Mouse (Mus musculus) heart, embryonic 16.5 days (tissue): ENCODE data around the gene Taok3. TPM values are rescaled to one million over a fixed set of nuclear protein-coding genes. Genes with fewer than 3 reads are reported as not detected.

Experiments used
- ATAC-seq: fragments of 200-750 bp; cut with Nextera tagmentation; replicated peaks from 2 replicates; pipeline ENCODE4 v1.8.0; 2017; ENCODE audit warnings: moderate number of reproducible peaks; ENCODE audit not compliant: insufficient read depth, low FRiP score; ENCODE audit errors: extremely low read depth
- H3K27ac ChIP-seq: fragments of 300-500 bp; sonication (generic); 2 replicates; pipeline ENCODE4 v1.5.1; 2014; ENCODE audit warnings: mild to moderate bottlenecking, low read length, control low read depth, moderate library complexity
- H3K27me3 ChIP-seq: fragments of 300-500 bp; sonication (generic); 2 replicates; pipeline ENCODE4 v1.6.1; 2014; ENCODE audit warnings: low read length, mixed read lengths; ENCODE audit not compliant: control insufficient read depth, insufficient read depth
- H3K36me3 ChIP-seq: fragments of 300-500 bp; sonication (generic); 2 replicates; pipeline ENCODE4 v1.6.1; 2014; ENCODE audit not compliant: control insufficient read depth, insufficient read depth
- H3K4me1 ChIP-seq: fragments of 300-500 bp; sonication (generic); 2 replicates; pipeline ENCODE4 v1.6.1; 2014; ENCODE audit warnings: low read length, mixed read lengths; ENCODE audit not compliant: control insufficient read depth, insufficient read depth
- H3K4me2 ChIP-seq: fragments of 300-500 bp; sonication (generic); 2 replicates; pipeline ENCODE4 v1.6.1; 2014; ENCODE audit warnings: low read depth, mild to moderate bottlenecking, control low read depth, low read length
- H3K4me3 ChIP-seq: fragments of 300-500 bp; sonication (generic); 2 replicates; pipeline ENCODE4 v1.5.1; 2014; ENCODE audit warnings: mild to moderate bottlenecking, control low read depth, low read length
- H3K9ac ChIP-seq: fragments of 300-500 bp; sonication (generic); 2 replicates; pipeline ENCODE4 v1.6.1; 2014; ENCODE audit warnings: low read length, control low read depth
- H3K9me3 ChIP-seq: fragments of 300-500 bp; sonication (generic); replicated peaks from 2 replicates; pipeline ENCODE4 v1.6.1; 2016; ENCODE audit warnings: low read length; ENCODE audit not compliant: control insufficient read depth
- WGBS: fragments of 180-500 bp; shearing (Covaris S2); extraction: QIAGEN DNeasy Blood & Tissue Kit; methylation state at CpG from one replicate; pipeline ENCODE4 v1.1.7; 2014; 5-methylcytosine and 5-hydroxymethylcytosine counted together
- polyA plus RNA-seq: library from polyadenylated mRNA; unstranded; fragments of >200 nt; fragmentation: Nextera tagmentation; extraction: Ambion mirVana; gene quantifications from 2 replicates; pipeline ENCODE4 v1.2.1, GENCODE M21; 2015

Taok3 gene
- polyA plus RNA-seq, 1 experiment from 2014 or later = 19.2 TPM

GRCm38 (mm10) chr5:117307699-117308098 lies 187.8 kb downstream of the Taok3 start:
- no peak overlapping the region for H3K9ac ChIP-seq
- no peak overlapping the region for H3K27ac ChIP-seq
- H3K4me1 ChIP-seq = peaks cover 5% of the 10 kb centered on the region
- H3K27me3 ChIP-seq = no peaks in the 10 kb centered on the region
- H3K36me3 ChIP-seq = no peaks in the 10 kb centered on the region
- 26% methylated on average over 11 of the region's 11 CpGs for WGBS
- H3K4me2 ChIP-seq = no peak overlapping the region
- 0 out of 2 replicates have a peak, but pooled peaks cover 2% of the 10 kb centered on the region for H3K9me3 ChIP-seq
- ATAC-seq = 0 out of 2 replicates have a peak, but pooled peaks have one; percentile 26
- H3K4me3 ChIP-seq = no peak overlapping the region

GRCm38 (mm10) chr5:117313420-117313819 lies 193.5 kb downstream of the Taok3 start:
- Histone ChIP-seq H3K4me1 (peaks cover 9% of the 10 kb centered on the region), H3K4me2 (peak overlapping the region; percentile 60), H3K27me3 (no peaks in the 10 kb centered on the region), H3K4me3 (peak overlapping the region; percentile 44), H3K9ac (no peak overlapping the region), H3K27ac (no peak overlapping the region), H3K9me3 (no peaks in the 10 kb centered on the region), H3K36me3 (no peaks in the 10 kb centered on the region)
- 20% methylated on average over 14 of the region's 14 CpGs for WGBS
- no peak for ATAC-seq

GRCm38 (mm10) chr5:117313909-117314308 lies 194.0 kb downstream of the Taok3 start:
- peak overlapping the region; percentile 60 for H3K4me2 ChIP-seq
- no peaks in the 10 kb centered on the region for H3K9me3 ChIP-seq
- H3K27me3 ChIP-seq = no peaks in the 10 kb centered on the region
- H3K27ac ChIP-seq = no peak overlapping the region
- WGBS = 31% methylated on average over 10 of the region's 10 CpGs
- ATAC-seq = no peak
- H3K4me1 ChIP-seq = peaks cover 9% of the 10 kb centered on the region
- peak overlapping the region; percentile 44 for H3K4me3 ChIP-seq
- H3K36me3 ChIP-seq = no peaks in the 10 kb centered on the region
- H3K9ac ChIP-seq = no peak overlapping the region

GRCm38 (mm10) chr5:117314587-117315428 lies 194.9 kb downstream of the Taok3 start:
- Histone ChIP-seq H3K27ac (no peak overlapping the region), H3K27me3 (no peaks in the 10 kb centered on the region), H3K4me1 (peaks cover 9% of the 10 kb centered on the region), H3K9ac (no peak overlapping the region), H3K36me3 (no peaks in the 10 kb centered on the region), H3K4me3 (no peak overlapping the region), H3K9me3 (no peaks in the 10 kb centered on the region), H3K4me2 (no peak overlapping the region)
- WGBS = 27% methylated on average over 9 of the region's 9 CpGs
- no peak for ATAC-seq

GRCm38 (mm10) chr5:117318741-117319629 lies 199.1 kb downstream of the Taok3 start, which contains the start of gene Vsig10:
Gene Vsig10, plus strand, starts transcription at chr5:117319083.
- no peaks in the 10 kb centered on the region for H3K9me3 ChIP-seq
- peak within 1 kb of the TSS; percentile 80 for H3K9ac ChIP-seq
- under 1% methylated on average over 79 of the region's 81 CpGs for WGBS
- H3K4me3 ChIP-seq = peak within 1 kb of the TSS; percentile 83
- peak within 1 kb of the TSS; percentile 83 for H3K27ac ChIP-seq
- peak within 1 kb of the TSS; percentile 95 for H3K4me2 ChIP-seq
- H3K36me3 ChIP-seq = no peaks in the 10 kb centered on the region
- H3K27me3 ChIP-seq = no peaks in the 10 kb centered on the region
- peak; percentile 79 for ATAC-seq
- peaks cover 14% of the 10 kb centered on the region for H3K4me1 ChIP-seq

- Histone ChIP-seq H3K27ac (no peak overlapping the region), H3K9me3 (no peaks in the 10 kb centered on the region), H3K4me3 (no peak overlapping the region), H3K9ac (no peak overlapping the region), H3K4me2 (no peak overlapping the region), H3K4me1 (peaks cover 5% of the 10 kb centered on the region; the same call in 1 of the 2 replicates), H3K27me3 (no peaks in the 10 kb centered on the region), H3K36me3 (no peaks in the 10 kb centered on the region)
- WGBS = 83% methylated on average over 9 of the region's 9 CpGs
- no peak for ATAC-seq
Observed at GRCm38 (mm10) chr5:117323751-117324150, 203.8 kb downstream of the Taok3 start.

Other genes starting within 250 kb of the Taok3 start
- 56.1 and 58.2 TPM in 2 replicates for gene Suds3, start 4.0 kb upstream of the Taok3 start, polyA plus RNA-seq
- gene Pebp1, start 167.5 kb downstream of the Taok3 start, polyA plus RNA-seq = 599 and 652 TPM in 2 replicates
- 6.1 and 9.2 TPM in 2 replicates for gene Vsig10, start 199.0 kb downstream of the Taok3 start, polyA plus RNA-seq
- gene Wsb2, start 237.2 kb downstream of the Taok3 start, polyA plus RNA-seq = 75.1 and 86.8 TPM in 2 replicates